Mouse (Mus musculus): ENCODE data around the gene Hipk2. TPM values are rescaled to one million over a fixed set of nuclear protein-coding genes. Genes with fewer than 3 reads are reported as not detected.

The Hipk2 gene
- polyA plus RNA-seq, 1 experiment from 2014 or later, result 7.1 TPM

- DNase-seq (ENCODE audit: low spot score), result no peak
Observed at GRCm38 (mm10) chr6:38795096-38795816, 80.7 kb downstream of the Hipk2 start.

- no peak for DNase-seq (ENCODE audit: low spot score)
Observed at GRCm38 (mm10) chr6:38792966-38793365, 83.0 kb downstream of the Hipk2 start.

DNA sequence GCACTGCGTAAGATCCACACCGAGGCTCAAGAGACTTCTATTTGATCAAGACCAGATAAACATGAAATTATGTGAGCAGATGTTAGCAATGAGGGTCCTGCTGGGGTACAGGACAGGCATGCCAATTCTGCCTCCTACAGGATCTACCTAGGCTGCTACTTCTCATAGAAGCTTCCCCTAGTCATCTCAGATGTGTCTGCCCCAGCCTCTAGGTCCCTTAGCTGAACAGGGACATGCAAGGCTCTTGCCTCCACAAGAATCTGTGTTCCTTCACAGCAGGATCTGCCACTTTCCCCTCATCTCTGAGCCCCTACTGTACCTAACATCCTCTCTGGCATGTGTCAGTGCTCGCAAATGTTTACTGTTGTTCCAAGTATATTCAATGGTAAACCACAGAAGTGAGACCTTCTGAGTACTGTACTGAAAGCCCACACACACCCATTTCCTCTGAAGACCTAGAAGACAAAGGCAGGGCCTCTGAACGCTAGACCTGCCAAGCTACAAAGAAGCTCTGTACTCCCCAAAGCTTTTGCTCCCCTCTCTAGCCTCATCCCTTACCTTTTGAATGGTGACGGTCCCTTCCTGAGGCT is 86.6 kb downstream of the Hipk2 start:
- DNase-seq (ENCODE audit: low spot score), result no peak

- no peak for DNase-seq (ENCODE audit: low spot score)
Observed at GRCm38 (mm10) chr6:38787811-38788509, 88.0 kb downstream of the Hipk2 start.

- no peak for DNase-seq (ENCODE audit: low spot score)
Observed at GRCm38 (mm10) chr6:38787134-38787533, 88.8 kb downstream of the Hipk2 start.

DNA sequence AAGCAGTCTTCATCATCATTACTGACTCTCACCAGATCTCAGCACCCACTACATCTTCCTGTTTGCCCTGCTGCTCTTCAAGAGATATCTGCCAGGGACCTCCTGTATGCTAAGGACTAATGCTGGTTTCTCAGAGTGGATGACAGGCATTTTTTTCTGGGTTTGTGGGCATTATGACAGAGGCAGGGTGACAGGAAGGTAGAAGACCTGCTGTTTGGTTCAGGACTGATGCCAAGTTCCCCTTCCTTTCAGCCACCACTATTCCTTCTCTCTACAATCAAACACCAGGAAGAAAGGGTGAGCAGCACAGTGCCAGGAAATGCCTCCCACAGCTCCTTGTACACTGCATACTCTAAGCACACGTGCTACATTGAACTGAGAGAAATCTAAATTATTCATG is 90.2 kb downstream of the Hipk2 start:
- DNase-seq (ENCODE audit: low spot score), result no peak

GRCm38 (mm10) chr6:38779411-38779810 is 96.6 kb downstream of the Hipk2 start:
- no peak for DNase-seq (ENCODE audit: low spot score)

GRCm38 (mm10) chr6:38778887-38779286 is 97.1 kb downstream of the Hipk2 start:
- DNase-seq (ENCODE audit: low spot score), result no peak

- no peak for DNase-seq (ENCODE audit: low spot score)
Observed at GRCm38 (mm10) chr6:38776000-38776584, 99.9 kb downstream of the Hipk2 start.

GRCm38 (mm10) chr6:38772836-38773518 is 103.0 kb downstream of the Hipk2 start:
- DNase-seq (ENCODE audit: low spot score), result no peak

GRCm38 (mm10) chr6:38771061-38771667 is 104.8 kb downstream of the Hipk2 start:
- no peak for DNase-seq (ENCODE audit: low spot score)

- DNase-seq (ENCODE audit: low spot score), result no peak
Observed at GRCm38 (mm10) chr6:38769627-38770026, 106.3 kb downstream of the Hipk2 start.

DNA sequence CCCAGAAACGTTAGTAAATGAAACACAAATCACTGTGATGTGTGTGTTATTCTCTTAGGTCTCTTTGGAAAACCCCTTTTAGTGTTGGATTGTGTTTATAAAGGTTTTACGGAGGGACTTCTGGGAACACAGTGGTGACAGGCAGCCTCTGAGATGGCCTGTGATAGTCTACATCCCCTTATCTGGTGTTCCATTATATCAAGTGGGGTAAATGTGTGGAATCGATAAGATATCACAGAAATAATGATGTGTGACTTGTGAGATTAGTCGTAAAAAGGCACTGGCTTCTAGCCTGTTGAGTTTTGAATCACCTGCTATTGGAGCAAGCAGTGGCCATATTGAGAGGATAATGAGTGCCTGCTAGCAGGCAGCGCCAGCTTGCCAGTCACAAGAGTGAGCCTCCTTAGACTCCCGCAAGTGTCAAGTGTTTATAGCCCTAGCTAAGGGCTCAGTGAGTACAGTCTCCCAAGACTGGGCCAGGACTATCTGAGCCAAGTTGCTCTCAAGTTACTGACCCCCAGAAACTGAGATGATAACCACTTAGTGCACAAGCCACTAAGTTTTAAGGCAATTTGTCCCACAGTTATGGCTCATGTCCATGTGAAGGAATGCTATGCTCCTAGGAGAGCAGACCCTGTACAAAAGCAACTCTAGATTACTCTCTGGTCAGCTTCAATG is 113.2 kb downstream of the Hipk2 start:
- DNase-seq (ENCODE audit: low spot score), result no peak

DNA sequence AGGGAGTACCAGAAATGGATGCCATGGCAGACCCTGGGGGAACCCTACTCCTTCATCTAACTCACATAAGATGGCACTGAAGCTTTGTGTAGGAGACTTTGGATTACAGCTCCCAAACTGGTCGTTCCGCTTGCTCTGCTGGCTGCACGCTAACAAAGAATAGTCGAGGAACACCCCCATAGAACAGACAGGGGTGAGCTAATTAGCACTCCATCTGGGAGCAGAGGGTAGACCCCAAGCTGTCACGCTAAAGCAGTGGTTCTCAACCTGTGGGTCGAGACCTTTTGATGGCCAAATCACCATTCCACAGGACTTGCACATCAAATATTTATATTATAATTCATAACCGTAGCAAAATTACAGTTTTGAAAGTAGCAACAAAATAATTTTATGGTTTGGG is 114.0 kb downstream of the Hipk2 start:
- no peak for DNase-seq (ENCODE audit: low spot score)

DNA sequence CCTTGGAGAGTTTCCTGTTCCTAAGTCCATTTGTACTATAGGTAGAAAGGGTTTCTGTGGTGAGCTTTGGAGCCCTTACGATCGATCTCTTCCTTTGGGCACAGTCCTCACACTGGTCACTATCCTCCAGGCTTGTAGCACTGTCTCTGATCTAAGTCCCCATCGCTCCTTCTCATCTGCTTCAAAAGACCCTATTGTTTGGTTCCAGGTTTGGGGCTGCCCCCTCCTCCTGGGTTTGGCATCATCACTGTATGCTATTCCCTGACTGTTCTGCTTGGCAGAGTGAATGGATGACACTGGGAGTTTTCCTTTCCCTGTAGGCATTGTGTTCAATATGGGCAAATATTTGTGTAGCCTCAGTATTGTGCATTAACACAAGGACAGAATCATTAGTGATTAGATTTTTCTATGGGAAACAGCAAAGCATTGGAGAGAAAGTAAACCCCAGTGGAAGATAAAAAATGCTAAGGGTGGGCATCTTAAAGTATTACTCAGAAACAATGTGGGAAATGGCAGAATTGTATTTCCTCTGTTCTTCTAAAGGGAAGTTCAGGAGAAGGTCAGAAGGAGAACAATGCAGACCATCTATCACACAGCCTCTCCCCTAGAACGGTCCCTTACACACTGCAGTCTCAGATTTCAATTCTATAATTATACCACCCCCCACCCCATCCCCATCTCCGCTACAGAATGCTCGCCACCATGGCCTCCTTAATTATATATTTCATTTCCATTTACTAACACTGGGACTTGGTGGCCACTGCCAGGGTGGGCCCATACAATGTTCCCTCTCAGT is 114.9 kb downstream of the Hipk2 start:
- no peak for DNase-seq (ENCODE audit: low spot score)

- no peak for DNase-seq (ENCODE audit: low spot score)
Observed at GRCm38 (mm10) chr6:38759922-38760620, 115.9 kb downstream of the Hipk2 start.

DNA sequence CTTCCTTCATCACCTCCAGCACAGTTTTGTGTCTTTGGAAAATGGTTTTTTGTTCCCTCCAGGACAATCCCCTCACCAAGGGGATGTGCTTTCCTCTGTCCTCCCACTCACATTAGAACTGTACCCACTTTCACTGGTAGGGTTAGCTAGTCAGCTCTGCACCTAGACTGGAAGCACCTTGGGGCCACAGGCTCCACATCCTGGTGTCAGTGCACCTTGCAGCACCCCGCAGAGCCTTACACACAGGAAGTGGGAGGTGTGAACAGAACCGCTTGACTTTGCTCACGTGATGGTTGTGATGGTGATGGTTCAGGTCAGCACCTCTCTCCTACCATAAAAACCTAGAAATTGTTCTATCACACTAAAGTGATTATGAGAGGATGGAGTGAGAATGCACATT is 116.8 kb downstream of the Hipk2 start:
- no peak for DNase-seq (ENCODE audit: low spot score)

DNA sequence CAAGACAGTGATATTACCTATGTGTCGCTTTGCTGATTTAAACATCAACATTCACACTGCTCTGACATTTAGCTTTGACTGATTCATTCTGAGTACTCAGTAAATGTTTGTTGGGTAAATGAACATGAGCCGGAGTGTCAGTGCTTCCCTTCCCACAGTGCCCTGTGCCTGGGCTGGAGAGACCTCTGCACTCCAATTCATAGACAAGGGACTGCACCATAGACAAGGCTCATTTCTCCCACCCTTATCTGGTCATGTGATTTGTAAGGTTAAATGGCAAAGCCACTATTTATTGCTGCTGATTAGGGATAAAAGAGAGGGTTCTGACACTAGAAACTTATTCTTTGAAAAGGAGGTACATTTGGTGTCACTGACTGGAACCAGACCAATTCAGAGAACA is 118.4 kb downstream of the Hipk2 start:
- no peak for DNase-seq (ENCODE audit: low spot score)

- no peak for DNase-seq (ENCODE audit: low spot score)
Observed at GRCm38 (mm10) chr6:38756968-38757367, 119.0 kb downstream of the Hipk2 start.
